Mouse (Mus musculus): ENCODE measurements around the gene Lin37. TPM values are rescaled to one million over a fixed set of nuclear protein-coding genes. Genes with fewer than 3 reads are reported as not detected.

Lin37 gene
- total and polyA plus RNA-seq, 3 experiments, result 13.7 to 20.0 (median 16.0) TPM

- Histone ChIP-seq H3K36me3 (ENCODE audit: control insufficient read depth, insufficient read depth, low read length) (no peaks in the 10 kb centered on the region), H3K4me1 (ENCODE audit: control insufficient read depth, insufficient read depth, low read length) (no peaks in the 10 kb centered on the region), H3K27me3 (ENCODE audit: control insufficient read depth, insufficient read depth, low read length) (no peaks in the 10 kb centered on the region), H3K27ac (no peak overlapping the region), H3K4me3 (no peak overlapping the region), H3K79me2 (replicated peaks; ENCODE audit: control insufficient read depth, insufficient read depth, low read length) (no peaks in the 10 kb centered on the region), H3K9ac (ENCODE audit: low read depth, low read length) (no peak overlapping the region)
- intact Hi-C loops (cut with DNase I), result no loop called here
- DNase-seq, result no peak
- 89% methylated on average over 7 of the region's 7 CpGs for WGBS
- TF ChIP-seq CTCF (IDR thresholded peaks at IDR 0.05), result no peak
- no peak for TF ChIP-seq EP300 (IDR thresholded peaks at IDR 0.05; ENCODE audit: insufficient read depth, low read depth, low read length)
- TF ChIP-seq POLR2A (IDR thresholded peaks at IDR 0.05; ENCODE audit: insufficient read depth, low read depth, low read length), result no peak
These were observed 19.1 kb downstream of the Lin37 start for GRCm38 (mm10) chr7:30540572-30540971.

GRCm38 (mm10) chr7:30534633-30535577, 24.7 kb downstream of the Lin37 start, which contains the start of gene Arhgap33:
TSS of gene Arhgap33 (minus strand) at chr7:30535060.
- Histone ChIP-seq H3K4me3 (peak within 1 kb of the TSS; percentile 66), H3K79me2 (replicated peaks; ENCODE audit: control insufficient read depth, insufficient read depth, low read length) (no peaks in the 10 kb centered on the region), H3K36me3 (ENCODE audit: control insufficient read depth, insufficient read depth, low read length) (no peaks in the 10 kb centered on the region), H3K4me1 (ENCODE audit: control insufficient read depth, insufficient read depth, low read length) (peaks cover 3% of the 10 kb centered on the region; the same call in 1 of the 2 replicates), H3K27me3 (ENCODE audit: control insufficient read depth, insufficient read depth, low read length) (no peaks in the 10 kb centered on the region), H3K9ac (ENCODE audit: low read depth, low read length) (peak within 1 kb of the TSS; percentile 80), H3K27ac (no peak within 1 kb of the TSS)
- TF ChIP-seq CTCF (IDR thresholded peaks at IDR 0.05) (no peak), EP300 (IDR thresholded peaks at IDR 0.05; ENCODE audit: insufficient read depth, low read depth, low read length) (no peak), POLR2A (IDR thresholded peaks at IDR 0.05; ENCODE audit: insufficient read depth, low read depth, low read length) (no peak)
- WGBS, result 1% methylated on average over 76 of the region's 84 CpGs
- DNase-seq, result peak; percentile 96
- intact Hi-C loops (cut with DNase I), result loop anchor here (2.0 to 5.0 kb wide), 2 partner anchors 16 to 163 kb away; no protein-coding TSS in a partner anchor

GRCm38 (mm10) chr7:30533941-30534632, 25.6 kb downstream of the Lin37 start:
- 18% methylated on average over 26 of the region's 26 CpGs for WGBS
- H3K27ac ChIP-seq, result no peak overlapping the region
- peak in 1 of 2 experiments; percentile 41 for DNase-seq
- H3K9ac ChIP-seq (ENCODE audit: low read depth, low read length), result peak overlapping the region; percentile 80
- no peaks in the 10 kb centered on the region for H3K79me2 ChIP-seq (replicated peaks; ENCODE audit: control insufficient read depth, insufficient read depth, low read length)
- H3K27me3 ChIP-seq (ENCODE audit: control insufficient read depth, insufficient read depth, low read length), result no peaks in the 10 kb centered on the region
- intact Hi-C loops (cut with DNase I), result loop anchor here (2.0 to 5.0 kb wide), 2 partner anchors 17 to 162 kb away; no protein-coding TSS in a partner anchor
- peak overlapping the region; percentile 66 for H3K4me3 ChIP-seq
- peaks cover 3% of the 10 kb centered on the region; the same call in 1 of the 2 replicates for H3K4me1 ChIP-seq (ENCODE audit: control insufficient read depth, insufficient read depth, low read length)
- TF ChIP-seq CTCF (IDR thresholded peaks at IDR 0.05) (no peak), EP300 (IDR thresholded peaks at IDR 0.05; ENCODE audit: insufficient read depth, low read depth, low read length) (no peak), POLR2A (IDR thresholded peaks at IDR 0.05; ENCODE audit: insufficient read depth, low read depth, low read length) (no peak)
- no peaks in the 10 kb centered on the region for H3K36me3 ChIP-seq (ENCODE audit: control insufficient read depth, insufficient read depth, low read length)

GRCm38 (mm10) chr7:30532931-30533330, 26.7 kb downstream of the Lin37 start:
- peaks cover 3% of the 10 kb centered on the region; the same call in 1 of the 2 replicates for H3K4me1 ChIP-seq (ENCODE audit: control insufficient read depth, insufficient read depth, low read length)
- DNase-seq, result peak in 1 of 2 experiments; percentile 21
- TF ChIP-seq EP300 (IDR thresholded peaks at IDR 0.05; ENCODE audit: insufficient read depth, low read depth, low read length), result no peak
- no peak for TF ChIP-seq POLR2A (IDR thresholded peaks at IDR 0.05; ENCODE audit: insufficient read depth, low read depth, low read length)
- no peak for TF ChIP-seq CTCF (IDR thresholded peaks at IDR 0.05)
- intact Hi-C loops (cut with DNase I), result loop anchor here (5.0 kb wide), 1 partner anchor 161 kb away; no protein-coding TSS in a partner anchor
- no peak overlapping the region for H3K4me3 ChIP-seq
- H3K79me2 ChIP-seq (replicated peaks; ENCODE audit: control insufficient read depth, insufficient read depth, low read length), result no peaks in the 10 kb centered on the region
- H3K27me3 ChIP-seq (ENCODE audit: control insufficient read depth, insufficient read depth, low read length), result no peaks in the 10 kb centered on the region
- no peak overlapping the region for H3K9ac ChIP-seq (ENCODE audit: low read depth, low read length)
- no peaks in the 10 kb centered on the region for H3K36me3 ChIP-seq (ENCODE audit: control insufficient read depth, insufficient read depth, low read length)
- no peak overlapping the region for H3K27ac ChIP-seq
- WGBS, result 19% methylated on average over 8 of the region's 8 CpGs

GRCm38 (mm10) chr7:30531291-30531815, 28.3 kb downstream of the Lin37 start:
- Histone ChIP-seq H3K9ac (ENCODE audit: low read depth, low read length) (no peak overlapping the region), H3K79me2 (replicated peaks; ENCODE audit: control insufficient read depth, insufficient read depth, low read length) (no peaks in the 10 kb centered on the region), H3K27ac (no peak overlapping the region), H3K4me3 (no peak overlapping the region), H3K36me3 (ENCODE audit: control insufficient read depth, insufficient read depth, low read length) (no peaks in the 10 kb centered on the region), H3K4me1 (ENCODE audit: control insufficient read depth, insufficient read depth, low read length) (peaks cover 3% of the 10 kb centered on the region; the same call in 1 of the 2 replicates), H3K27me3 (ENCODE audit: control insufficient read depth, insufficient read depth, low read length) (no peaks in the 10 kb centered on the region)
- no peak for DNase-seq
- TF ChIP-seq CTCF (IDR thresholded peaks at IDR 0.05) (no peak), EP300 (IDR thresholded peaks at IDR 0.05; ENCODE audit: insufficient read depth, low read depth, low read length) (no peak), POLR2A (IDR thresholded peaks at IDR 0.05; ENCODE audit: insufficient read depth, low read depth, low read length) (no peak)
- whole genome bisulfite sequencing, result 88% methylated on average over 9 of the region's 9 CpGs
- intact Hi-C loops (cut with DNase I), result loop anchor here (5.0 kb wide), 1 partner anchor 159 kb away; no protein-coding TSS in a partner anchor
